Mouse (Mus musculus) myocyte (in vitro differentiated cells): ENCODE data around the gene Aida. TPM values are rescaled to one million over a fixed set of nuclear protein-coding genes. Genes with fewer than 3 reads are reported as not detected.
A peak's percentile ranks its signal among the peaks of the same experiment; 100 is the strongest.
"Not testable (repeated sequence)": the region's sequence is repeated elsewhere in the genome, so short reads cannot be mapped to it uniquely, and the experiment has no call there.

ENCODE experiments used
- H3K27me3 ChIP-seq: one replicate; pipeline ENCODE4 v1.6.1; 2011; ENCODE audit not compliant: control insufficient read depth, insufficient read depth, insufficient read length
- H3K36me3 ChIP-seq: one replicate; pipeline ENCODE4 v1.6.1; 2011; ENCODE audit not compliant: control insufficient read depth, insufficient read depth
- H3K4me2 ChIP-seq: one replicate; pipeline ENCODE4 v1.6.1; 2011; ENCODE audit warnings: low read depth, control low read depth
- H3K4me3 ChIP-seq: one replicate; pipeline ENCODE4 v1.5.1; 2011; ENCODE audit warnings: mild to moderate bottlenecking, control low read depth, moderate library complexity
- H3K79me2 ChIP-seq: one replicate; pipeline ENCODE4 v1.6.1; 2011; ENCODE audit not compliant: control insufficient read depth, insufficient read depth
- H3ac ChIP-seq: one replicate; pipeline ENCODE4 v1.6.1; 2011; ENCODE audit not compliant: control insufficient read depth, insufficient read length
- CEBPB ChIP-seq: IDR thresholded peaks from 2 replicates; pipeline ENCODE4 v1.6.1; 2011; ENCODE audit warnings: mild to moderate bottlenecking, moderate library complexity; ENCODE audit not compliant: poor library complexity, insufficient read depth, severe bottlenecking
- E2F4 ChIP-seq: IDR thresholded peaks from one replicate; pipeline ENCODE4 v1.6.1; 2011; ENCODE audit warnings: mild to moderate bottlenecking, control low read depth, moderate library complexity; ENCODE audit not compliant: insufficient read depth
- MAX ChIP-seq: IDR thresholded peaks from one replicate; pipeline ENCODE4 v1.6.1; 2011; ENCODE audit warnings: low read depth, mild to moderate bottlenecking, control low read depth
- MYOD1 ChIP-seq, 3 experiments: IDR thresholded peaks; one replicate each; pipeline ENCODE4 v1.6.1; 2011; ENCODE audit warnings: control low read depth in 2 of 3, low read depth in 2 of 3, mild to moderate bottlenecking in 2 of 3, moderate library complexity in 1 of 3; ENCODE audit not compliant: insufficient read length in 2 of 3, control insufficient read depth in 1 of 3
- MYOG ChIP-seq, 3 experiments: IDR thresholded peaks; one replicate each; pipeline ENCODE4 v1.6.1; 2011; ENCODE audit warnings: control low read depth in 2 of 3, low read depth in 2 of 3, mild to moderate bottlenecking in 2 of 3; ENCODE audit not compliant: insufficient read length in 2 of 3, control insufficient read depth in 1 of 3, insufficient read depth in 1 of 3
- POLR2A ChIP-seq: IDR thresholded peaks from one replicate; pipeline ENCODE4 v1.6.1; 2011; ENCODE audit warnings: low read depth, mild to moderate bottlenecking, control low read depth, moderate library complexity; ENCODE audit not compliant: insufficient read length
- POLR2AphosphoS2 ChIP-seq: IDR thresholded peaks from one replicate; pipeline ENCODE4 v1.6.1; 2011; ENCODE audit warnings: low read depth, control low read depth; ENCODE audit not compliant: insufficient read length
- REST ChIP-seq: IDR thresholded peaks from one replicate; pipeline ENCODE4 v1.6.1; 2011; ENCODE audit warnings: mild to moderate bottlenecking, control low read depth, moderate library complexity; ENCODE audit not compliant: insufficient read depth, insufficient read length
- SRF ChIP-seq: IDR thresholded peaks from one replicate; pipeline ENCODE4 v1.6.1; 2011; ENCODE audit warnings: low read depth; ENCODE audit not compliant: control insufficient read depth, insufficient read length
- TCF12 ChIP-seq: IDR thresholded peaks from one replicate; pipeline ENCODE4 v1.6.1; 2011; ENCODE audit warnings: mild to moderate bottlenecking, control low read depth; ENCODE audit not compliant: poor library complexity, insufficient read depth, severe bottlenecking
- TCF3 ChIP-seq: IDR thresholded peaks from one replicate; pipeline ENCODE4 v1.6.1; 2011; ENCODE audit warnings: low read depth, control low read depth; ENCODE audit not compliant: insufficient read length
- USF1 ChIP-seq: IDR thresholded peaks from one replicate; pipeline ENCODE4 v1.6.1; 2011; ENCODE audit warnings: low read depth, mild to moderate bottlenecking, control low read depth, moderate library complexity
- polyA plus RNA-seq: library from polyadenylated mRNA; unstranded; fragments of >200 nt; fragmentation: generic; extraction: Trizol; gene quantifications from one replicate; pipeline ENCODE4 v1.2.1, GENCODE M21; 2012; ENCODE audit warnings: missing spikeins

Aida gene
- polyA plus RNA-seq, 1 experiment, result 28.3 TPM

DNA sequence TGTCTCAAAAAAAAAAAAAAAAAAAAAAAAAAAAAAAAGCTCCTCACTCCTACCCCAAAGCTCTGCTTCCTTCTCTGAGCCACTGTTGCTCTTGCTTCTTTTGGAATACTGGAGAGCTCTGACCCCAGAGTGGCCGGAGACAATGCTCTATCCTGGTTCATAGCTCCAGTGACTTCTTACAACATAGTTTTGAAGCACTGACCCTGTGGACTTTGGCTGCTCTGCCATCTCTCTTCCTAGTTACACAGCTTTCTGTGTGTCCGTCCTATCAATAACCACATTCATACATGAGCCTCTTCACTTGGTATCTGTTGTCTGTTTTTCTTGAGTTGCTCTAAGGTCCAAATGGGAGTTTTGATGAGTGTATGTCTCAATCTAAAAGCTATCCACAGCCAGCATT is 15.7 kb downstream of the Aida start:
- no peak overlapping the region for H3K4me3 ChIP-seq
- no peak overlapping the region for H3K4me2 ChIP-seq
- no peaks in the 10 kb centered on the region for H3K27me3 ChIP-seq
- H3K79me2 ChIP-seq, result no peaks in the 10 kb centered on the region
- TF ChIP-seq TCF3 (no peak), TCF12 (no peak), E2F4 (no peak), REST (no peak), USF1 (no peak), MAX (no peak), POLR2A (no peak), MYOG (IDR thresholded peaks at IDR 0.05; ENCODE audit: control insufficient read depth in 1 of 3, insufficient read depth in 1 of 3, insufficient read length in 2 of 3, low read depth in 2 of 3) (no peak), MYOD1 (IDR thresholded peaks at IDR 0.05; ENCODE audit: control insufficient read depth in 1 of 3, insufficient read length in 2 of 3, low read depth in 2 of 3) (no peak), SRF (no peak)
- no peak overlapping the region for H3ac ChIP-seq
- H3K36me3 ChIP-seq, result peaks cover 40% of the 10 kb centered on the region

- no peak for TF ChIP-seq SRF
- no peak for TF ChIP-seq MYOG (IDR thresholded peaks at IDR 0.05; ENCODE audit: control insufficient read depth in 1 of 3, insufficient read depth in 1 of 3, insufficient read length in 2 of 3, low read depth in 2 of 3)
- no peak for TF ChIP-seq CEBPB
- no peak for TF ChIP-seq REST
- TF ChIP-seq TCF3, result no peak
- TF ChIP-seq MAX, result no peak
- TF ChIP-seq TCF12, result no peak
- no peak for TF ChIP-seq POLR2A
- TF ChIP-seq MYOD1 (IDR thresholded peaks at IDR 0.05; ENCODE audit: control insufficient read depth in 1 of 3, insufficient read length in 2 of 3, low read depth in 2 of 3), result no peak
- no peak for TF ChIP-seq E2F4
- TF ChIP-seq USF1, result no peak
- no peak for TF ChIP-seq POLR2AphosphoS2
- H3ac ChIP-seq, result no peak overlapping the region
Measured at GRCm38 (mm10) chr1:183315783-183316182, 19.4 kb downstream of the Aida start.

DNA sequence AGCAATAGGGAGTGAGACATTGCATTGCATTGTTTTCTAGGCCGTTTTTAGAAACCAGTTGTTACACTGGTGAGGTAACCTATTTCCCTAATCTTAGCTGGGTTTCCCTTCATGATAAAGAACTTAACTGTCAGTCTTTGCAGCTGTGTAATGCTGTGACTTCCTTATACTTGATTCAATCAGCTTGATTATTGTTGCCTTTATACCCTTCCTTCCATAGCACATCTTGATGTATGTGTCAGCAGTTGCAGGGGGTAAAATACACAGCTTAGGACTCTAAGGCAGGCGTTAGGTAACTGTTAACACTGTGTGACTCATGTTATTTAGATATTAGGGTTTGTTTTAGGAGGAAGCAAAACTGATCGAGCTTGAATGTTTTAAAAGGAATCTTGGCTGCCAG is 24.3 kb downstream of the Aida start:
- peaks cover 55% of the 10 kb centered on the region for H3K36me3 ChIP-seq
- no peaks in the 10 kb centered on the region for H3K27me3 ChIP-seq
- TF ChIP-seq POLR2A (no peak), MYOD1 (IDR thresholded peaks at IDR 0.05; ENCODE audit: control insufficient read depth in 1 of 3, insufficient read length in 2 of 3, low read depth in 2 of 3) (no peak), MYOG (IDR thresholded peaks at IDR 0.05; ENCODE audit: control insufficient read depth in 1 of 3, insufficient read depth in 1 of 3, insufficient read length in 2 of 3, low read depth in 2 of 3) (peak in 1 of 3 experiments; percentile 49), TCF12 (no peak)
- H3K79me2 ChIP-seq, result no peaks in the 10 kb centered on the region
- H3K4me3 ChIP-seq, result no peak overlapping the region
- peak overlapping the region; percentile 19 for H3K4me2 ChIP-seq
- H3ac ChIP-seq, result no peak overlapping the region

More at GRCm38 (mm10) chr1:183315783-183316182, 19.4 kb downstream of the Aida start:
- Histone ChIP-seq H3K4me3 (no peak overlapping the region), H3K4me2 (no peak overlapping the region), H3K79me2 (no peaks in the 10 kb centered on the region), H3K27me3 (no peaks in the 10 kb centered on the region), H3K36me3 (peaks cover 61% of the 10 kb centered on the region)

GRCm38 (mm10) chr1:183322496-183322895 is 26.1 kb downstream of the Aida start:
- H3K36me3 ChIP-seq, result peaks cover 54% of the 10 kb centered on the region
- not testable (repeated sequence) for H3K79me2 ChIP-seq, H3K27me3 ChIP-seq, H3K4me2 ChIP-seq, H3ac ChIP-seq, H3K4me3 ChIP-seq

DNA sequence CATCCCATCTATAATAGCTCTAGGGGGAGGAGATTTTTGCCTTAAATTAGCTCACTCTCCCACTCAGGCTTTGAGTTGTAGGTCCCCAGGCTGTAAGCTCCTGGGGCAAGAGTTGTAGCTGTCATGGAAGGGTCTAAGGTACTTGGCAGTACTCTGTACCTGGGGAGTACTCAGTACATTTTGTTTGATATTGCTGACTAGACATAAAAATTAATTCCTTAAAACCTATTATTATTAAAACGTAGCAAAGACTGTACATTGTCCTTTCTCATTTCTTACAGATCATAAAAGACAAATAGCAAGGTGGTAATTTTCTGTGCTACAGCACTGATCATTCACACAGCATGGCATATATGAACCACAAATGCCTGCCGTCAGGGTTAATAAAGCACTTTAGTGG is 27.5 kb downstream of the Aida start:
- no peaks in the 10 kb centered on the region for H3K79me2 ChIP-seq
- H3K36me3 ChIP-seq, result peaks cover 56% of the 10 kb centered on the region
- H3K4me2 ChIP-seq, result no peak overlapping the region
- H3K27me3 ChIP-seq, result no peaks in the 10 kb centered on the region
- no peak for TF ChIP-seq USF1
- TF ChIP-seq TCF3, result no peak
- TF ChIP-seq CEBPB, result no peak
- TF ChIP-seq MAX, result no peak
- no peak for TF ChIP-seq SRF
- no peak for TF ChIP-seq REST
- no peak overlapping the region for H3ac ChIP-seq
- no peak overlapping the region for H3K4me3 ChIP-seq

- H3K36me3 ChIP-seq, result peaks cover 56% of the 10 kb centered on the region
Measured at GRCm38 (mm10) chr1:183324433-183324832, 28.0 kb downstream of the Aida start.

More at GRCm38 (mm10) chr1:183324433-183324832, 28.0 kb downstream of the Aida start:
- Histone ChIP-seq H3K4me2 (no peak overlapping the region), H3ac (no peak overlapping the region), H3K4me3 (no peak overlapping the region), H3K27me3 (no peaks in the 10 kb centered on the region), H3K79me2 (no peaks in the 10 kb centered on the region)
- TF ChIP-seq MYOD1 (IDR thresholded peaks at IDR 0.05; ENCODE audit: control insufficient read depth in 1 of 3, insufficient read length in 2 of 3, low read depth in 2 of 3) (no peak), TCF3 (no peak), USF1 (no peak), SRF (no peak), POLR2A (no peak), MYOG (IDR thresholded peaks at IDR 0.05; ENCODE audit: control insufficient read depth in 1 of 3, insufficient read depth in 1 of 3, insufficient read length in 2 of 3, low read depth in 2 of 3) (no peak), REST (no peak), MAX (no peak), CEBPB (no peak), E2F4 (no peak), POLR2AphosphoS2 (no peak), TCF12 (no peak)
